Mouse (Mus musculus) frontal cortex, postnatal 36 days (tissue): ENCODE results near the gene Nmrk1.

Experiments used
- DNase-seq, 2 experiments: peaks; one replicate each; pipeline ENCODE4 v3.0.0; 2022; ENCODE audit warnings: low spot score in 2 of 2

Gene Nmrk1

DNA sequence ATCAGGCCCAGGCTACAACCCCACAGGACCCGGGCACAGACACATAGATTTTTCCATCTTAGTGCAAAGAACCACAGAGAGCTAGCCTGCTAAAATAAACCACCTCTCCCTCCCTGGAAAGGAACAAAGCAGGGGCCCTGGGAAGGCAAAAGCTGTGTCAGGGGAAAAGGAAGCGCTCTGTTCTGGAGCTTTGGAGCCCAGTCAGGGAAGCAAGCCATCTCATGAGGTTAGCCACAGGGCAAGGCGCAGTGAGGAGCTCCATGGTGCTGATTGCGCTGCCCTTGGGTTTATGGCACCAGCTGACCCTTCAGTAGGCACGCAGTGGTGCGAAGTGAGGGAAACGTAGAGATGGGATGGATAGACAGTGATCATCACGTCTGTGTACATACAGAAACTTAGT lies 22.6 kb downstream of the Nmrk1 start:
- no peak for DNase-seq

DNA sequence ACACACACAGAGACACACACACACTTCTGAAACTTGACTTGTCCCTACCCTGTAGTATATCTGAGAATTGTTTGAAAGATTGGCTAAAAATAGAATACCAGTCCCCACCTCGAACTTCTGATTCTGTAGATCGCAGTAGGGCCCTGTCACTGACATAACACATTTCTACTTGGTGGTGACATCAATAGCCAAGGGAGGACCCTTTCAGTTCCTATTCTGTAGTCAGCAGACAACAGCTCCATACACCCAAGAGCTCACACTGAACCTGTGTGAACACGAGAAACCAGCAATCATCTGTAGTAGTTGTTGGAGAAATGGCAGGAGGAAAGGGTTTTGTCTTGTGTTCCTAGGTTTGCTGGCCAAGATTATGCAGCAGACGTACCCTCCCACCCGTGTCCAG lies 23.2 kb downstream of the Nmrk1 start:
- DNase-seq, result no peak

DNA sequence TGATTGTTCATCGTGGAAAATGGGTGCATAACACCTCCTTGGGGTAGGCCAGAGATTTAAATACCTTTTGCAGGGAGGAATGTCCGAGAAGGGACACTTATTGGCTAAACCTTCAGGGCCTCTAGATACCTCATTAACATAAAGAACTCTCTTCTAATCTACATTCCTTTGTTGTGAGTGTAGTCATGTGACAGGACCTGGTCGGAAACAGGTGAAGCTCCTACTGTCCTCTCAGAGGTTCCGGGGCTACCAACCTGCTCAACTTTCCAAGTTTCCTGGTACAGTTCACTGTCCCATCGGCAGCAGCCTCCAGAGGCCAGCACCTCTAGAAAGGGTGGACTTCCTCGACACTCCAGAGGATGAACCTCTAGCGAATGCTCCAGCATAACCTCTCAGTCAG lies 24.2 kb downstream of the Nmrk1 start:
- no peak for DNase-seq

DNA sequence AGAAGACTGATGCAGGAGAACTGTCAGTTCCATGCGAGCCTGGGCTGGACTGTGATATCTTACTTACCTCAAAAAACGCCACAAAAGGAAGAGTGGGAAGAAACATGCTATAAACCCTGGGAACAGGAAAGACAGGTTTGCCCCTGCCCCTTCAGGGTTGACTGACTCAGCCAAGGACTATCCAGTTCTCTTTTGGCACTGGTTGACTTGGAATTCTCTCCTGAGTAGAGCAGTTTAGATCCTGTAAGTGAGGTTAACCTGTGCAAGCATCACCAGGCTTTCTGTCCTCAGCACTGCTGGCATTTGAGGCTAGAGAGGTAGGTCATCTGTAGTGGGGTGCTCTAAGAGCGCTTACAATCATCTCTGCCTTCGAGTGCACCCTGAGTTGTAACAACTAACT lies 26.7 kb downstream of the Nmrk1 start:
- DNase-seq, result no peak

DNA sequence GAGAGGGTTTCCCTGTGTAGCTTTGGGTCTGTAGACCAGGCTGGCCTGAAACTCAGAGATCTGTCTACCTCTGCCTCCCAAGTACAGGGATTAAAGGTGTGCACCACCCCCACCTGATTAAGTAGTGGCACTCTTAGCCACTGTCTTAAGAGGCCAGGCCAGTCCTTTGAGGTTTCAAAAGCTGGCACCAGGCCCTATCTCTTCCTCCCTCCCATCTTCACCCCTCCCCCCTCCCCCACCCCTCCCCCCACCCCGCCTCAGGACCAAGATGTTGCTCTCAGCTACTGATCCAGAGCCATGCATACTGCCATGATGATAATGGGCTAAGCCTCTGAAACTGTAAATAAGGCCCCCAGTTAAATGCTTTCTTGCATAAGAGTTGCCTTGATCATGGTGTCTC lies 27.6 kb downstream of the Nmrk1 start:
- DNase-seq, result no peak

DNA sequence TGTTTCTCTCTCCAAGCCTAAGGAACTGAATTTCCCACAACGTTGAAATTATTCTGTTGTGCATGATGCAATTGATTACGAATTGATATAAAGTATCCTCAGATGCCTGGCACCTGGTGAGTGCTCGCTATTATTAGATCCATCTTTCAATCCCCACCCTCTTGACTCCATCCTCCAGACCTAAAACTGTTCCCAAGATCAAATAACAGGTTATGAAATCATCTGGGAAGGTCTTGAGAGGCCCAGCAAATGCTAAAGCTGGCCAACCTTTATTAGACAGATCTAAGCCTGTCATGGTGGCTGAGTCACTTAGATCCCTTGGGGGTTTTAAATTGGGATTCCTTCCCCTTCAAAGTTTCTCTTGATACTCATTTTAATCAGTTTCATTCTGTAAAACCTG lies 28.7 kb downstream of the Nmrk1 start:
- no peak for DNase-seq

DNA sequence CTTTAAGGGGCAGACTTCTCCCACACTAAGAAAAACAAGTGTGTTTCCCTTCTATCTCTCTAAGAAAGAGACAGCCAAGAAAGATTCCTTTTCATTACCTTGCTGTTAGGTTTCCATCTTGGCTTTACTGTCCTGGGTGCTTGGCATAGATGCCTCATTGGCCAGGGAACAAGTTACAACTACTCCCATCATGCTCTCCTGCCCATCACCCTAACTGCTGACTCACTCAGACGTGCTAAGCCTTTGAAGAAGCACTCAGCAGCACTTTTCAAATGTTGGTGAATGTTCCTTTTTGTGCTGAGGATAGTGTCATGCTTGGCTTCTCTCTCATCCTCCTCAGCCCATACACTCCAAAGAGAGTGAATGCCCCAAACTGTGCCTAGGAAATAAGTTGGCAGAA lies 29.9 kb downstream of the Nmrk1 start:
- no peak for DNase-seq

DNA sequence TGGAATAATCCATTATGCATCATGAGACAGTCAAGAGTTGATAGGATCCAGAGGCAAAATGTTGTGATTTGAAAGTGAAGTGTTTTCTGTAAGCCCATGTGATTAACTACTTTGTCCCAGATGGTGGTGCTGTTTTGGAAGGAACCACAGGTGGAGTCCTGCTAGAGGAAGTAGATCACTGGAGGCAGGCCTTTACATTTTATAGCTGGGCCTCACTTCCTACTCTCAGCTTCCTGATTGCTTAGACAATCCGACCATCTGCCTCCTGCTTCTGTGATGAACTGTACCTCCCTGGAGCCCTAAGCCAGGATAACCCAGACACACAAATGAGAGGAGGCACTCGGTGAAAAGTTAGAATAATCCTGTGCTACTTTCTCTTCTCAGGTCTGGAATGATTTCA lies 32.2 kb downstream of the Nmrk1 start:
- no peak for DNase-seq

DNA sequence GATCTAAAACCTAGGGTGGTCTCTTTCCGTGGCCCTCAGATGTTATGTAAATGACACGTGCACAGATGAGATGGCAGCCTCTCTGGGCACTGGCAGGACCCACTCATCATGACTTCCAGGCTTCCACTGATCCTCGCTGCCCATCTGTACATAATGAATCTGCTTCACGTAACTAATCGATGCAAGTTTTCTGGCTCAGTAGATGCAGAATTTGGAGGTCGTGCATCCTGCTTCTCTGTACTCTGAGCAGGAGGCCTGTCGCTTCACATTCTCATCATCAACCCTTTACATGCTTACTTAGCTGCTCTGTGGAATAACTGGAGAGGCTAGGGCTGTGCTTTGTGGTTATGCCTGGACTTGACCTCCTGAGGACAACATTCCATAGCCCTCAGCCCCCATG lies 35.2 kb downstream of the Nmrk1 start:
- no peak for DNase-seq

DNA sequence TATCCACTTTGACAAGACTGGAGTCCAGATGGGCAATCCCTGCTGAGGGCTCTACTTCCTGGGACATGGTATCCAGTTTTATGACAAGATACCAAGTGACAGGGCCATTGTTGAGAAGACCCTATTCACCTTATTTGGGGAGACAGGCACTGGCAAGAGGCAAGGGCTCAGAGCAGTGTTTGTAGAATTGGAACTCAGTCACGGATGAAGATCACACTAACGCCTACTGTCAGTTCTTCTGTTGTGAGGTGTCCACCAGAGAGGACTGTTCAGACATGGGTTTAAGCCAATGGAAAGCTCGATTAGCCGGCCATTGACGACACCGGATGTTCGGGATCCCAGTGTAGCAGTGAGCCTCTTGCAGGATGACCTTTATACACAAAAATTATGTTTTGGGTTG lies 37.8 kb downstream of the Nmrk1 start:
- no peak for DNase-seq

DNA sequence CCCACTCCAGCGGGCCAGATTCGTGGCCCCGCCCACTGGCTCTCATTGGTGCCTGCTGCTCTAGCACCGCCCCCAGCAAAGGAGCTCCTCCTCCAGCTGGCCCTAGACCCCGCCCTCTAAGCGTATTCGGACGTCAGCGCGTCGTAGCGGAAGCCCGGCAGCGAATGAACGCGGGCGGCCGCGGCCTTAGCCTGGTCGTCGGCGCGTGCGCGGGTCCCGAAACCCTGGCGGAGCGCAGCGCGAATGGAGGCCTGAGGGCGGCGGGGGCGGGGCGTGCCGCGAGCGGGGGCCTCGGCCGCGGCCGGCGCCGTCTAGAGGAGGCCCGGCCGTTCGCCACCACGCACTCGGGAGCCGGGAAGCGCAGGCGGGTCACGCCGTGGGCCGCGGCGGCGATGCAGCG lies 38.9 kb downstream of the Nmrk1 start, which contains the start of gene Carnmt1:
Gene Carnmt1, plus strand, starts transcription at position 157 of the 400 bp plus-strand sequence.
- peak; percentile 96 to 98 for DNase-seq

DNA sequence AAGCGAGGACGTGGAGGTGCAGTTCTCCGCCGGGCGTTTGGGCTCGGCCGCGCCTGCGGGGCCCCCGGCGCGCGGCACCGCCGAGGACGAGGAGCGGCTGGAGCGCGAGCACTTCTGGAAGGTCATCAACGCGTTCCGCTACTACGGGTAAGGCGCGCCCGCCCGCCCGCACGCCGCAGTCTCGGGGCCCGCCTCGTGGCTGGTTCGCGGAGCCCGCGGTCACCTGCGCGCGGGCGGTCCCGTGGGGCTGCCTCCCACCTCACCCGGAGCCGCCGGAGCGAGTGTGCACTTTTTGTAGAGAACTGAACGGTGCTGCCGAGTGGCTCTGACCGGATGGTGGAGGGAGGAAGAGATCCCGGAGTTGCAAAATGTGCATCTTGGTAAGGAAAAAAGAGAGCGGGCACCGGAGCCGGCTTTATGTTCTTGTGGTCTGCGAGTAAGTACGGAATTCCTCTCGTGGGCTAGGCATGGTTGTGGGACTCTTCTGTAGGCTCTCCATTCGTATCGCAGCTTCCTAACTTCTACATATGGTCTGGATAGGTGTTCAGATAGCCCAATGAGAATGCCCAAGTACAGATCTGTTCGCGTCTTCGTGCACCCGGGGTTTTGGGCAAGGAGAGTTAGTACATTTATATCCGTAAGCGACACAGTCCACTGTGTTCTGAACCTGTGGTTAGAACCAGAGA lies 39.4 kb downstream of the Nmrk1 start:
- DNase-seq, result peak; percentile 44 to 54

DNA sequence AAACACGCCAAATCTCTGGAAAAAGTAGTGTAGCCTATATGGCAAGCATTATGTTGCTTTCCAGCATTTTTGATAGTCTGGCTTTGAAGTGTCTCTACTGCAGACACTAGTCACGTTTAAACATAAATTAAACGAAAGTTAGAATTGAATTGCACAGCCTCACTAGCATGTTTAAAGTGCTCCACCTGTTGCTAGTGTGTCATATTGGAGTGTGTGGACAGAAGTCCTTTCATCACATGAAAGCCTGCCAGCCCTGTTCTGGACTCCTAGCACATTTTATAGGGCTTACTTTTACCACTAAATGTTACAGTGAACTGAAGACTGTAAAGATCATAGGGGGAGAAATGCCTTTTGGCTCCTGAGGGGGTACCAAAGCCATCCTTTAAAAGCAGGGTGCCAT lies 40.7 kb downstream of the Nmrk1 start:
- no peak for DNase-seq

DNA sequence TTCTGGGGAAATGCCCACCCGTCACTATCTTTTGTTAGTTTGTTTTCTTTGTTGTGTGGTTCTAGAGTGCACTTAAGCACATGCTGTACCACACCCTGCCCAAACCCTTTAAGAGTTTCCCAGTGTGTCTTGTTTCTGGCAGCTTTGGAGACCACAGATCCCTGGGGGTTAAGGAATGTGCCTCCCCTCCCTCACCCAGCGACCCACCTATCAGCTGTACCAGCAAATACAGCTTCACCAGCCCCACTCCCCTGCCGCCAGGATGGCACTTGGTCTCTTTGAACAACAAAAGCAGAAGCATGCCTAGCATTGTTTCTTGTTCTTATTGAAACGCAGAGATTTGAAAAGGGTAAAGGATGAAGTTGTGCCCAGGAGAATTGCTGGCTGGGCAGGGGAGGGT lies 41.4 kb downstream of the Nmrk1 start:
- DNase-seq, result no peak

DNA sequence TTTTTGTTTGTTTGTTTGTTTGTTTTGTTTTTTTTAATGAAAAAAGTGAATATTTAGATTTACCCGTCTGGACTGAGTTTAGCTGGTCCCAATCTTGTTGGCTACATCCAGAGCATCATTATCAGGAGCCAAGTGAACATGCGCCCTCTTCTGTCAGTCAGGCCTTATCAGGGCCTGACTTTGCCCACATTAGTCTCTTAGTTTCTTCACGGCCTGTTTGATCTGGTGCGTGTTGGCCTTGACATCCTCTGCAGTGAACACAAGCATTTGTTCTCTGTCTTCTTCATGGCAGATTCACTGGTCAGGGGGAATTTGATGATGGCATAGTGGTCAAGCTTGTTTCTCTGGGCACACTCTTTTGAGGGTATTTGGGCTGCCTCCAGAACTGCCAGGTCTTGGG lies 50.4 kb downstream of the Nmrk1 start:
- no peak for DNase-seq

DNA sequence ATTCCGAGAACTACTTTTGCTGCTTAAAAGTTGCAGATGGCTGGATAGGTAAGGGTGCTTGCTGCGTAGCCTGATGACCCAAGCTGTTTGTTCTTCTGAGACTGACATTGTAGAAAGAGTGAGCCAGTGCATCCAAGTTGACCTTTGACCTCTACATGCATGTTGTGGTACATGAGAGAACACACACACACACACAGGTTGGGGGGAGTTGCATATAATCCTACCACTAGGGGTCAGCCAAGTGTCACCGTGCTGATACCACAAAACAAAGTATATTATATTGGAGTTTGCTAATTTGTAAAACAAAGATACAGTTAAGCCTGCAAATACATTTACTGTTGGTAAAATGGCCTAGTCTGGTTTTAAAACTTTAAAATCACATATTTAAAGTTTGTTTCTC lies 55.8 kb downstream of the Nmrk1 start:
- peak in 1 of 2 experiments; percentile 17 for DNase-seq

DNA sequence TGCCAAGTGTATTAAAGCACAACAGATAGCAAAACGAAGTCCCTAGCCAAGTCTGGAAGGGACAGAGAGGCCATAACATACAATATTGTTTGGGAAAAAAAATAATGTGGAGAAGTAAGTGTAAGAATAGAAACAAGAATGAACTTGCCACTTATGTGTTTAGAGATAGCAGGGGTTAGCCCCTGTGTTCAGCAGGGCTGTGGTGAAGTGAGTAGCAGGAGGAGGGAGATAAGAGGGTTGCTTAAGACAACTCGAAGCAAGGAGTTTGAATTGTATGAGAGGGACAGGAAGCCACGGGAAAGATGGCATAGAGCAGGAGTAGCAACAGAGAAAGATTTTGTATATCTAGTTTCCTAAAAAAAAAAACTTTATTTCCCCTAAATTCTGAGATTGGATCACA lies 60.4 kb downstream of the Nmrk1 start:
- no peak for DNase-seq

DNA sequence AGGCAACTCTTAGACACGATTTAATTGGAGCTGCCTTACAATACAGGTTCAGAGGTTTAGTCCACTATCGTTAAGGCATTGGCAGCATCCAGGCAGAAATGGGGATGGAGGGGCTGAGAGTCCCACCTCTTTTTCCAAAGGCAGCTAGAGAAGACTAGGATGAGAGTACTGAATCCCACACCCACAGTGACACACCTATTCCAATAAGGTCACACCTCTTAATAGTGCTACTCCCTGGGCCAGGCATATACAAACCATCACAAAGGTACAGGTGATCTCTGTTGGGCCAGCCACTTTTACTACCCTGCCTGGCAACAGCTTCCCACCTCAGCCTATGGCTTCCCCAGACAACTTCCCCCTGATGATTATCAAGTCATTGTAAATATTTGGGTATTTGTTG lies 61.0 kb downstream of the Nmrk1 start:
- DNase-seq, result no peak

DNA sequence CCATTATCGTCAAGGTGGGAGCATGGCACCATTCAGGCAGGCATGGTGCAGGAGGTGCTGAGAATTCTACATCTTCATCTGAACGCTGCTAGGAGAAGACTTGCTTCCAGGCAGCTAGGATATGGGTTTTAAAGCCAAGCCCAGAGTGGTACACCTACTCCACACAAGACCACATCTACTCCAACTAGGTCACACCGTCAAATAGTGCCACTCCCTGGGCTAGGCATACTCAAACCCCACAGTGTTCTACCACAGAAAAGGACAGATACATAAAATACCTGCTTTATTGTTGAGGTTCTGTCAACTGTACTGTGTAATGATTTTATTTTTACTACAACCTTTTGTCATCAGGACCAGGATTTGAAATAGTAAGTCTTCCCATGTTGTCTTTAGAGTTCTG lies 63.4 kb downstream of the Nmrk1 start:
- DNase-seq, result no peak

DNA sequence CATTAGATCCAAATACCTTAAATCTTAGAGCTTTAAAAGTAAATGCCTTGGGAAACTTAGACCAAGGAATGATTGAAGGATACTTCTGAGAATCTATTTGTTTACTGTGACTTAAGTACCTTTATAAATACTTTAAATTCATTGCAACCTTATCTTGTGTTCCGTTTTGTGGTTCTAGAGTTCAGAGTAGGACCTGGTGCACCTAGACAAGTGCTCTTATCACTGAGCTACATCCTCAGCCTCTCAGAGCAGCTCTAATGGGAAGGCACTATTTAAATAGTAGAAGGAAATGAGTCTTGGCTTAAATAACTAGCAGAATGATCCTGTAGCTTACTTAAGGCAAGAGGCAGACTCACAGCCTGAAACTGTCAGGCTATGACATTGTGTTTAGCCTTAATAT lies 63.8 kb downstream of the Nmrk1 start:
- DNase-seq, result no peak
